Mouse (Mus musculus) gastrocnemius, adult 2 months (tissue): ENCODE measurements at regions not wholly inside any gene's neighbourhood (a gene's known extent, or its start where the extent isn't known, plus 50 kb on each side); places are given as distances from the start of the nearest gene placed in this dataset.

Experiments used
- DNase-seq: peaks from one replicate; pipeline ENCODE4 v3.0.0; 2022
- H3K27ac ChIP-seq: fragments of 200-600 bp; 2 replicates; pipeline ENCODE4 v1.8.1; 2022; ENCODE audit warnings: mild to moderate bottlenecking
- H3K4me3 ChIP-seq: fragments of 200-600 bp; 2 replicates; pipeline ENCODE4 v1.8.1; 2022; ENCODE audit warnings: mild to moderate bottlenecking, moderate library complexity
- CTCF ChIP-seq: fragments of 200-600 bp; IDR thresholded peaks from 2 replicates; pipeline ENCODE4 v1.8.1; 2022; ENCODE audit warnings: antibody characterized with exemption, mild to moderate bottlenecking, moderate library complexity
- intact Hi-C: fragments of 180-260 bp; cut with DNase I; formaldehyde crosslinking; loops from one replicate; pipeline ENCODE4 v1.15.1; 2025

- peak overlapping the region; percentile 39 for H3K4me3 ChIP-seq
- DNase-seq, result no peak
- intact Hi-C loops, result no loop called here
- TF ChIP-seq CTCF, result no peak
- no peak overlapping the region for H3K27ac ChIP-seq
Measured at GRCm38 (mm10) chr11:63712053-63712864, 209.8 kb downstream of the Hs3st3b1 start.

DNA sequence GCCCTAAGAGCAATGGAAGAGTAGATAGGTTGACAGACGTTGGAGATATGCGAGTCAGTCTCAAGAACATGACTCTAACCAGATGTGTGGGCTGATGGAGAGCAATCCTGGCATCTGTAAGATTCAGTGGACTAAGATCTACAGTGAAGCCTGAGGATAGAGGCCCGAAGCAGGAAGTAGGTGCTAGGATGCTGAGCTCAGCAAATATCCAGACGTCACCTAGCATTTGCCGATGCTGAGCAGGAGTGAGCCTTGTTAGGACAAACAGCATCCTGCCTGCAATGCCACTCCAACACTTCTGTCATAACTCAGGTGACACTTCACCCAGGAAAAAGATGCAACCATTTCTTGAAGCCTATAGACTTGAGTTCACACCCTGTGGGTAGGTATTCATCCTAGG lies 199.8 kb downstream of the Hs3st3b1 start:
- intact Hi-C loops, result no loop called here
- Histone ChIP-seq H3K4me3 (no peak overlapping the region), H3K27ac (no peak overlapping the region)
- no peak for TF ChIP-seq CTCF
- no peak for DNase-seq

- no peak for TF ChIP-seq CTCF
- intact Hi-C loops, result no loop called here
- Histone ChIP-seq H3K4me3 (no peak overlapping the region), H3K27ac (no peak overlapping the region)
- DNase-seq, result peak; percentile 19
Measured at GRCm38 (mm10) chr11:63730880-63731279, 191.2 kb downstream of the Hs3st3b1 start.

- no peak for TF ChIP-seq CTCF
- Histone ChIP-seq H3K27ac (no peak overlapping the region), H3K4me3 (no peak overlapping the region)
- no peak for DNase-seq
- intact Hi-C loops, result no loop called here
Measured at GRCm38 (mm10) chr11:63753260-63753659, 168.8 kb downstream of the Hs3st3b1 start.

DNA sequence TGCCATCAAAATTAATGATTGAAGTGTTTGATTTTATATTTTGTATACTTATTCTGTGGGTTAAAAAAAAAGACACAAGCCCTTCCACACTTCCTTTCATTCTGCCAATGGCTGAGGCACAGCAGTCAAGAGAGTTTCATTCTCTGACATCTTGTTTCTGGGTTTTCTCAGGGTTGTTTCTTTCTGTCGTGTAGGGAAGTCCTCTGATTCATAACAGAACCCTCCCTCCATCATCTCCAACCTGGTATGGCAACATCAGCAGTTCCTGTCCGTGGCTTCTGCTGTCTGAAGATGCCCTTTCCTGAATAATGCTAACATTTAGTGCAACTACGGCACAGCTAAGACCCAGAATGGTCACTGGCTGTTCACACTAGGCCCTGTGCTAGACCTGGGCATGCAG lies 167.3 kb downstream of the Hs3st3b1 start:
- DNase-seq, result no peak
- TF ChIP-seq CTCF, result no peak
- no peak overlapping the region for H3K27ac ChIP-seq
- intact Hi-C loops, result no loop called here
- no peak overlapping the region for H3K4me3 ChIP-seq

DNA sequence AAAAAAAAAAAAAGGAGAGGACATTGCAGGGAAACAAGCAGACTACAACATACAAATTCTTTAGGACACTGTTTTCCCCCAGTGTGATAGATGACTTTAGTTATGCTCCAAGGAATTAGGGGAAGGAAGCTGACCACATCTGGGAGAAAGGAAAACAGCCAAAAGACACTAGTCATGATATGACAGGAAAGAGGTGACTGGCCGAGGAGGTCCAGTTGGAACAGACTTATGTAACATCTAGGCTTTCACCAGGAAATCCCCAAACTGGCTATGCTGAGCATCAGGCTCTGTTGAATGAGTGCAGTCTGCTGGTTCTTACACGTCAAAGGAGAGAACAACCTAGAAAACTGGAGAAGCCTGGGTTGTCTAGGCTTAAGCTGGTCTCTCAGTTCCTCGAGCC lies 163.8 kb downstream of the Hs3st3b1 start:
- intact Hi-C loops, result no loop called here
- DNase-seq, result no peak
- Histone ChIP-seq H3K4me3 (no peak overlapping the region), H3K27ac (no peak overlapping the region)
- no peak for TF ChIP-seq CTCF

DNA sequence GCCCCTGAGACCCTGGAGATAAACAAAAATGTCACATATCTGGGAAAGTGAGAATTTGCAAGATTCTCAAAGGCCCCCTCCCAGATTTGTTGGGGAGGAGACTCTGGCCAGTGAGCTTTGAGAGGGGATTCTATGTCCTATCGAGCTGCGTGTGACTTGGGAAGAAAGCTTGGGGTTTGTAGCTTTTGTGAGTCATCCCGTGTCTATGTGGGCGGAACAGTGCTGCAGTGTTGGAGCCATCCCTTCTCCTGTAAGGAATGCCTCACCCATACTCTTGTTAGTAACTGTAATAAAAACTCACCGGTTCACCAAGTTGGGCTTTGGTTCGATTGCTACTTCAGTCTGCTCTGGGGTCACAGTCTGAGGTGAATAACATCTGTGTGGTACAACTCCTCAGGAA lies 160.5 kb downstream of the Hs3st3b1 start:
- Histone ChIP-seq H3K27ac (no peak overlapping the region), H3K4me3 (no peak overlapping the region)
- no peak for DNase-seq
- intact Hi-C loops, result no loop called here
- no peak for TF ChIP-seq CTCF

DNA sequence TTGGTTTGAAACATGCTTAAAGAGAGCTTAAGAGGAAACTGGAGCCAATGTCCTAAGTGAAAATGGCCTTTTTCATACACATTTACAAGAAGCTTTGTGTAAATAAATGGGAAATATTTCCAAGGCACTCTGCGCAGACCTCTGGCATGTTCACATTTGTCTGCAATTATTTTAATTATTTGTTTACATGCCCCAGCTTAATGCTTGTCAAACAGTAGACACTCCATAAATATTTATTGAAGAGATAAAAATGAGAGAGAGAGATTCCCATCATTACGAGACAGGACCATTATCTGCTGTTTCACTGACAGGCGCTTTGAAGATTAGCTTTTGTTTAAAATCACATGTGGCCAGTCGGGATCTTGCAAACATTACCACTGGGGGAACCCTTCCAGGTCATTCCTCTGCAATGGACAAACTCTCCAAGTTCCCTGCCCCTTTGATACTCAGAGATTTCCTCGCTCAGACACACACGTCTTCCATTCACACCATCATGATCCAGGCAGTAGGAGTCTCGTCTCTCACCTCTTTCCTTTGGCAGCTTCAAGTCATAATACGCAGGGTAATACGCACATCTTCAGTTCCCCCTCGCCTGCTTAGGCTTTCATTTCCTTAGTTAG lies 154.3 kb downstream of the Hs3st3b1 start:
- intact Hi-C loops, result no loop called here
- DNase-seq, result no peak
- H3K27ac ChIP-seq, result no peak overlapping the region
- TF ChIP-seq CTCF, result no peak
- no peak overlapping the region for H3K4me3 ChIP-seq

GRCm38 (mm10) chr11:63769738-63770137 lies 152.4 kb downstream of the Hs3st3b1 start:
- intact Hi-C loops, result no loop called here

GRCm38 (mm10) chr11:63775382-63775781 lies 146.7 kb downstream of the Hs3st3b1 start:
- no peak for TF ChIP-seq CTCF
- H3K4me3 ChIP-seq, result no peak overlapping the region
- DNase-seq, result no peak
- intact Hi-C loops, result no loop called here
- no peak overlapping the region for H3K27ac ChIP-seq

More at GRCm38 (mm10) chr11:63769738-63770137, 152.4 kb downstream of the Hs3st3b1 start:
- TF ChIP-seq CTCF, result peak; percentile 16; the same call in 1 of the 2 replicates
- H3K4me3 ChIP-seq, result no peak overlapping the region
- DNase-seq, result no peak
- no peak overlapping the region for H3K27ac ChIP-seq

GRCm38 (mm10) chr11:63779371-63779770 lies 142.7 kb downstream of the Hs3st3b1 start:
- intact Hi-C loops, result no loop called here
- no peak for DNase-seq
- no peak overlapping the region for H3K27ac ChIP-seq
- no peak overlapping the region for H3K4me3 ChIP-seq
- no peak for TF ChIP-seq CTCF

DNA sequence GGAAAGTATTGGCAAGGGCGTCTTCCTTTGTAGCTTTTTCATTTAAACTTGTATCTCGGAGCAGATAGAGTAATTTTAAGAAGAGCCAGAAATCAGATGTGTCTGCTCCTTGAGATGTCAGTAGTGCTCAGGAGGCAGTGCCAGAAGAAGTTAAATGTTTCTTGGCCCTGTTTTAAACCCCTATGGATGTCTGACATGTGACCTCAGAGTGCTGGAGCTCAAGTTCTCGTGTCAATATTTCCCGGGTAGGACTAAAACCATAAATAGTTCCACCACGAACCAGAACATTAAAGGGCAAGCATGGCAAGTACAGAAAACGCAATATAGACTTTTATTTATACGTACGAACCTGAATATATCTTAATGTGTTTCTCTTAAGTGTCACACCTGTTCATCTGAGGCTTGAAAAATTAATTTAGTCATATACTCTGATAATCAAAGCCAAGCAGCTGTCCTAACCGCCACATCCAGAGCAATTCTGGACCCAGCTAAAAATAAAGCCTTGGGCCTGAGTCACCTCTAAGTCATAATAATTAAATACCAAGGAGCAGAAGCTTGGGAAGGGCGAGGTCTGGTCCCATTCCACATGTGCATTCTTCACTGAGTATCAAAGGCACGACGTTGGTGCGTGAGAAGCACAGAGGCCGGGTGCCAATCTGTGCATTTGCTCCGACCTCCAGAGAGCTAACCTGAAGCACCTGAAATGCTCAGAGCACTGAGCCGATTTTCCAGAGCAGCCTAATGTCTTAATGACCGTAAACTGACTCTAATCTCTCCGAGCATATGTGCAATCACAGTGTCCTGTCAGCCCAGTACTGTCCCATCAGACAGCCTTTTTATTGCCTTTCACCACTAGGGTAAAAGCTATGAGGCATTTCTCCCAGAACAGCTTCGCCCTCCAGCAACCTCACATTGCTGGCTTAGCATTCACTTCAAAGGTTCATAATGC lies 139.8 kb downstream of the Hs3st3b1 start:
- TF ChIP-seq CTCF, result no peak
- no peak for DNase-seq
- Histone ChIP-seq H3K4me3 (no peak overlapping the region), H3K27ac (no peak overlapping the region)
- intact Hi-C loops, result no loop called here

DNA sequence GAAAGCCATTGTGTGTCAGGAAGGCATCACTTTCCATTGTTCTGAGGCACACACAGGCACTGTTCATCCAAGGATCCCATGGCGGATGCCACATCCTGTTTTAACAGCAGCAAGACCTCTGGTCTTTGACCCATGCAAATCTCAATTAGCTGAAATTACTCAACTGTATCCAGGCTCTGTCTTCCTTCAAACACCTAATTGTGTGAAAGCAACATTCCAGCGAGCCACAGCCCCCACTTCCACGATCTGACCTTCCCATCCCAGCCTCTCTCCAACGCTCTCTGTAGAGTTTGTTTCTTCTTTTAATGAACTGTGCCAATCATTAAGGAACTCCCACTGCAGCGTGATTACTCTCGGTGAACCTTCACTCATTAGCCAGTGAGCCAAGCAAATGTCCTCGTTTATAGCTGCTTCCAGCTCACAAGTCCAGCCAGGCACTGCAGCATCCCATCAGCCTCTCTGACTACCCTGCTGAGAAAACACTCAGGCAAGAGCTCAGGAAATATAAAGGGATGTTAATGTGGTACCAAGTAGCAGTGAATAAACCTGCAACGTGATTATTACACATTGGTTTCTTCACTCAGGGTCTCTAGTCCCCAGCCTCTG lies 136.7 kb downstream of the Hs3st3b1 start:
- DNase-seq, result no peak
- TF ChIP-seq CTCF, result no peak
- Histone ChIP-seq H3K4me3 (no peak overlapping the region), H3K27ac (no peak overlapping the region)
- intact Hi-C loops, result no loop called here
